Mouse (Mus musculus) forebrain, embryonic 11.5 days (tissue): ENCODE measurements around the gene Masp1. TPM values are rescaled to one million over a fixed set of nuclear protein-coding genes. Genes with fewer than 3 reads are reported as not detected.

Experiments used
- ATAC-seq: fragments of 200-750 bp; cut with Nextera tagmentation; replicated peaks from 2 replicates; pipeline ENCODE4 v1.8.0; 2017; ENCODE audit warnings: moderate TSS enrichment; ENCODE audit not compliant: low FRiP score
- DNase-seq: peaks from one replicate; pipeline ENCODE4 v3.0.0-alpha.2; 2017; ENCODE audit warnings: low spot score
- H3K27ac ChIP-seq: fragments of 300-500 bp; sonication (generic); 2 replicates; pipeline ENCODE4 v1.5.1; 2014; ENCODE audit warnings: low read depth, low read length
- H3K27me3 ChIP-seq: fragments of 300-500 bp; sonication (generic); 2 replicates; pipeline ENCODE4 v1.6.1; 2014; ENCODE audit warnings: mild to moderate bottlenecking, low read length, mixed read lengths; ENCODE audit not compliant: control insufficient read depth, insufficient read depth
- H3K36me3 ChIP-seq: fragments of 300-500 bp; sonication (generic); 2 replicates; pipeline ENCODE4 v1.6.1; 2014; ENCODE audit warnings: mild to moderate bottlenecking, low read length, moderate library complexity, mixed read lengths; ENCODE audit not compliant: control insufficient read depth, insufficient read depth
- H3K4me1 ChIP-seq: fragments of 300-500 bp; sonication (generic); replicated peaks from 2 replicates; pipeline ENCODE4 v1.6.1; 2014; ENCODE audit warnings: low read length, mixed read lengths; ENCODE audit not compliant: control insufficient read depth, insufficient read depth
- H3K4me2 ChIP-seq: fragments of 300-500 bp; sonication (generic); 2 replicates; pipeline ENCODE4 v1.6.1; 2014; ENCODE audit warnings: low read depth, mild to moderate bottlenecking, low read length, moderate library complexity, mixed read lengths; ENCODE audit not compliant: severe bottlenecking
- H3K4me3 ChIP-seq: fragments of 300-500 bp; sonication (generic); 2 replicates; pipeline ENCODE4 v1.5.1; 2014; ENCODE audit warnings: low read depth, low read length
- H3K9ac ChIP-seq: fragments of 300-500 bp; sonication (generic); 2 replicates; pipeline ENCODE4 v1.6.1; 2014; ENCODE audit warnings: low read length
- H3K9me3 ChIP-seq: fragments of 300-500 bp; sonication (generic); 2 replicates; pipeline ENCODE4 v1.6.1; 2016; ENCODE audit warnings: low read length, mixed read lengths; ENCODE audit not compliant: control insufficient read depth
- WGBS: fragments of 180-500 bp; shearing (Covaris S2); extraction: QIAGEN DNeasy Blood & Tissue Kit; methylation state at CpG from one replicate; pipeline ENCODE4 v1.1.7; 2014; 5-methylcytosine and 5-hydroxymethylcytosine counted together
- polyA plus RNA-seq: library from polyadenylated mRNA; unstranded; fragments of >200 nt; fragmentation: Nextera tagmentation; extraction: Ambion mirVana; gene quantifications from 2 replicates; pipeline ENCODE4 v1.2.1, GENCODE M21; 2014

The Masp1 gene
- polyA plus RNA-seq, 1 experiment from 2014 or later, result 19.5 TPM

- ATAC-seq (no peak), DNase-seq (no peak)
- Histone ChIP-seq H3K4me3 (no peak overlapping the region), H3K4me1 (no peaks in the 10 kb centered on the region), H3K36me3 (no peaks in the 10 kb centered on the region), H3K9me3 (no peaks in the 10 kb centered on the region), H3K4me2 (no peak overlapping the region), H3K27me3 (no peaks in the 10 kb centered on the region), H3K27ac (no peak overlapping the region), H3K9ac (no peak overlapping the region)
- WGBS, result 79% methylated on average over 12 of the region's 12 CpGs
Measured at GRCm38 (mm10) chr16:23437404-23438166, 83.0 kb downstream of the Masp1 start.

DNA sequence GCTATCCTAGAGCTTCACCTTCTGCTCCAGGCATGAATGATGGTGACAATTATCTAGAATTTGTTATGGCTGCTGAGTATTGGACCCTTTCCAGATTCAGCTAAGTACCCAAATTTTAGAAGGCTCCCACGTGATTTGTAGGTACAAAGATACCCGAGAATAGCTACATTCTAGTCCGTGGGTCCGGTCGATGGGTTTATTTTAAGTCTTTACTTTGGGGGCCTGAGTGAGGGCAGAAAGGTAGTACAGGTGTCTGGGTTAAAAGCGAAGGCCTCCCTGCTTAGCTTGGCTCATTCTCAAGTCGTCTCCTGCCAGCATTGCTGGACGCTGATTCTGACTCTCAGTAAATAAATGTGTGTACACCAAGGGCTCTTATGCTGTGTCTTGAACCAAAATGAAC is 90.6 kb downstream of the Masp1 start:
- no peak overlapping the region for H3K9ac ChIP-seq
- no peak overlapping the region for H3K4me3 ChIP-seq
- H3K36me3 ChIP-seq, result no peaks in the 10 kb centered on the region
- DNase-seq (no peak), ATAC-seq (no peak)
- H3K4me1 ChIP-seq, result no peaks in the 10 kb centered on the region
- no peaks in the 10 kb centered on the region for H3K9me3 ChIP-seq
- WGBS, result 92% methylated on average over 8 of the region's 8 CpGs
- no peak overlapping the region for H3K27ac ChIP-seq
- no peak overlapping the region for H3K4me2 ChIP-seq
- no peaks in the 10 kb centered on the region for H3K27me3 ChIP-seq

DNA sequence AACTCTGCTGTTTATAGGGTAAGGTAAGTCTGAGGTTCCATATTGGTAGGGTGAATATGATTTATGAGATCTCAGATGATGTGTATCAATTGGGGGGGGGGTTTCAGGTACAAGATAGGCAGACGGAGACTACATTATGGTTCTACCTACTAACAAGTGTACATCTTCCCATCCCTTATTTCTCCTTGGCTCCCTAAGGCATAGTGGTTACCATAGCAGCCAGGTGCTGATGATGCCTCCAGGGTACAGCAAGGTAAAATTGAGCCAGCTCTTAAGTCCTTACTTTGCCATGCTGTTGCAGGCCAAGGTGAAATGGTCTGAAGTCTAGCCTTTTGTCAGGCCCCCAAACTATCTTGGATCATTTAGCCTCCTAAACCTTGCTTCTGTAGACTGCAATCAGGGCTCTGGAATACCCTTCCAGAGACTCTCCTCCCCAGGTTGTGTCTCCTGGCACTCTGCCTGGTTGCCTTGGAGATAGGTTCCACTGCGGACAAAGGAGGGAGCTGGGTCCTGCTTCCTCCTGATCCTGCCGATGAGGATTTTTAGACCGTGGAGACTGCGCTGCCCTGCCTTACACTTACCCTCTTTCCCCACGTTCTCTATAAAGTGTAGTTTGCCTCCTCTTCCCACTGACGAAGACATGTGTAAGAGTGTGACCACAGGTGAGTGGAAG is 91.8 kb downstream of the Masp1 start, which contains the start of gene Rtp1:
TSS of gene Rtp1 (plus strand) at position 487 of the 673 bp plus-strand sequence.
- DNase-seq (no peak), ATAC-seq (no peak)
- no peak within 1 kb of the TSS for H3K27ac ChIP-seq
- H3K9me3 ChIP-seq, result no peaks in the 10 kb centered on the region
- H3K4me1 ChIP-seq, result no peaks in the 10 kb centered on the region
- no peak within 1 kb of the TSS for H3K4me2 ChIP-seq
- no peak within 1 kb of the TSS for H3K4me3 ChIP-seq
- H3K36me3 ChIP-seq, result no peaks in the 10 kb centered on the region
- H3K27me3 ChIP-seq, result no peaks in the 10 kb centered on the region
- 93% methylated on average over 7 of the region's 7 CpGs for WGBS
- H3K9ac ChIP-seq, result no peak within 1 kb of the TSS

DNA sequence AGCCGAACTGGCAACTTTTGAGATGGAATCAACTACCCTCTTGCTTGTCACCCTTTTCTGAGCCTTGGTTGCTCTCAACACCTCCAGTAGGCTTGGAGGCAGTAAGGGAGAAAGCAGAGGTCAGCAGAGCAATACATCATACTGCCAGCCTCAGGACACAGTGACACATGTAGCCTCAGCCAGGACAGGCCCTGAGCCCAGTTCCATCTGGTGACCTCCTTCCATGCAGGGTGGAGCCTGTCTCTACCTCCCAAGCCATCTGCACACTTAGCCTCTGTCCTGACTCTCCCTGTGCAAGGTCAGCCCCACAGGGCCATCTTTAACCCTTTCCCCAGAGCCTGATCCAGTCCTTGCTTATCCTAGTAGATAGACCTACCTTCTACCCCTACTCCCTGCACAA is 92.9 kb downstream of the Masp1 start:
- Histone ChIP-seq H3K27ac (no peak overlapping the region), H3K9ac (no peak overlapping the region), H3K4me2 (no peak overlapping the region), H3K27me3 (no peaks in the 10 kb centered on the region), H3K4me1 (no peaks in the 10 kb centered on the region), H3K36me3 (no peaks in the 10 kb centered on the region), H3K4me3 (no peak overlapping the region), H3K9me3 (no peaks in the 10 kb centered on the region)
- ATAC-seq, result no peak
- DNase-seq, result no peak
- 100% methylated on average over 1 of the region's 1 CpGs for WGBS

DNA sequence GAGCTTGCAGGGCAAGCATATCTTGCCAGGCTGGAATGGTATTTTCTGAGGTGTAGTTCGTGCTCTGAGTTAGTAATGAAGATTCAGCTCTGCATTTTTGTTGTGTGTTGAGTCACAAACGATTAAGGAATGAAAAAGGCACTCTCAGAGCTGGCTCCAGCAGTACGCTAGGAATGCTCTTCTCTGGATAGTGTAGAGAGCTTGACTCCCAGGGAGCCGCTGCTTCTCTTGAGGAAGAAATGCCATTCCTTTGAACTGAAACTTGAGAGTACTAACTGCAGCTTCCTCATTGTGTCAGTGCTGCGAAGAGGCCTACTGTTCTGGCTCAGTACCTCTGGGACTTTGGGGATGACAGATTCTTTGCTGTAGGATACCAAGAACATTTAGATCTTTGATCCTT is 96.8 kb downstream of the Masp1 start:
- Histone ChIP-seq H3K27ac (no peak overlapping the region), H3K9ac (no peak overlapping the region), H3K27me3 (no peaks in the 10 kb centered on the region), H3K4me2 (no peak overlapping the region), H3K4me1 (no peaks in the 10 kb centered on the region), H3K4me3 (no peak overlapping the region), H3K36me3 (no peaks in the 10 kb centered on the region), H3K9me3 (no peaks in the 10 kb centered on the region)
- WGBS, result 73% methylated on average over 5 of the region's 5 CpGs
- ATAC-seq, result no peak
- DNase-seq, result no peak

DNA sequence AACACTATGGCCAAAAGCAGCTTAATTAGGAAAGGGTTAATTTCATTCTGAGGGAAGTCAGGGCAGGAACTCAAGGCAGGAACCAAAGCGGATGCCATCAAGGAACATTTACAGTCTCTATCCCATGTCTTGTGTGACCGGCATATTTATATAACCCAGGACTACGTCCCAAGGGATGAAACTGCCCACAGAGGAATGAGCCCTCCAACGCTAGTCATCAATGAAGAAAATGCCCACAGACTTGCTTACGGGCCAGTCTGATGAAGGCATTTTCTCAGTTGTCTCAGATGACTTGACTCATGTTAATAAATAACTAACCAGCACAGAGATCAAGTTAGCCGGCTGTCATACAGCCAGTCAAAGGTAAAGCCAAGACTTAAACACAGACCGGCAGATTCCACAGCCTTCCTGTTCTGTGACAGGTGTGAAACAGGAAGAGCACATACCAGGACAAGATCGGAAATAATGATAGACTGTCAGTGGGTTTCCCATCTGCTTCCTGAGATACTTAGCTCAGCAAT is 101.0 kb downstream of the Masp1 start:
- no peak overlapping the region for H3K4me3 ChIP-seq
- 96% methylated on average over 8 of the region's 8 CpGs for WGBS

DNA sequence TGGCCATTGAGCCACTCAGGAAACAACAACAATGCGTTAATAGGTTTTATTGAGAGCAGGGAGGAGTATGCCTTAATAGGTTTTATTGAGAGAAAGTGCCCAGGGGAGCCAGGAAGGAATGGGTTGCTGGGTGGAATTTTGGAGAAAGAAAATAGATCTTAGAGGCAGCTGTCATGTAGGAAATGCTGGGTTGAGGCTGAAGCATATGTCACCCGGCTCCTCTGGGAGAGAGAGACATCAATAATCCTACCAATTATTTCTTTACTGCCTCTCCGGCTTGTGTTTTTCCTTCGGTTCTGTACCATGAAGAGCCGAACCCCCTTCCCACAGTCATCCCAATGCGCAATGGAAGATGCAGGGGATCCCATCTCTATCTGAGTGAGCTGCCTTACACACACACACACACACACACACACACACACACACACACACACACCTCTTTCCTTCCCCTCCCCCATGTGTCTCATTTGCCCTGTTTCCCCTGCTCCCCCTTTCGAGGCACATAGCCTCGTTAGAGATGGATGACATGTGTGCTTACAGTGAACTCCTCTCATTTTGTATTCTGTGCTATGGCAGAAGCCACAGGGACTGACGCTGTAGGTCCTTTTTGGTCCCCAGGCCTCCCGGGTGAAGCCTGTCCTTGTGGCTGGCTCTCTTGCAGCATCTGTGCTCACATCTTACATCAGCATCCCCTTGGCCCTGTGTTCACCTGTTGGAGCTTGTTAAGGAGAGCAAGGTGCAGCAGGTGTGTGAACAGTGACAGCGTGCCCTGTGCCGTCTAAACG is 103.0 kb downstream of the Masp1 start:
- no peak overlapping the region for H3K27ac ChIP-seq
- DNase-seq (no peak), ATAC-seq (no peak)
- no peak overlapping the region for H3K9ac ChIP-seq
- 0 out of 2 replicates have a peak, but pooled peaks cover 1% of the 10 kb centered on the region for H3K4me1 ChIP-seq
- H3K36me3 ChIP-seq, result no peaks in the 10 kb centered on the region
- 68% methylated on average over 13 of the region's 13 CpGs for WGBS
- no peak overlapping the region for H3K4me3 ChIP-seq
- no peaks in the 10 kb centered on the region for H3K27me3 ChIP-seq
- H3K4me2 ChIP-seq, result no peak overlapping the region
- no peaks in the 10 kb centered on the region for H3K9me3 ChIP-seq

More for the DNA sequence above, 101.0 kb downstream of the Masp1 start:
- H3K4me2 ChIP-seq, result no peak overlapping the region
- no peak for DNase-seq
- H3K27ac ChIP-seq, result no peak overlapping the region
- H3K36me3 ChIP-seq, result no peaks in the 10 kb centered on the region
- 0 out of 2 replicates have a peak, but pooled peaks cover 1% of the 10 kb centered on the region for H3K4me1 ChIP-seq
- H3K9me3 ChIP-seq, result no peaks in the 10 kb centered on the region
- no peak for ATAC-seq
- H3K9ac ChIP-seq, result no peak overlapping the region
- no peaks in the 10 kb centered on the region for H3K27me3 ChIP-seq

DNA sequence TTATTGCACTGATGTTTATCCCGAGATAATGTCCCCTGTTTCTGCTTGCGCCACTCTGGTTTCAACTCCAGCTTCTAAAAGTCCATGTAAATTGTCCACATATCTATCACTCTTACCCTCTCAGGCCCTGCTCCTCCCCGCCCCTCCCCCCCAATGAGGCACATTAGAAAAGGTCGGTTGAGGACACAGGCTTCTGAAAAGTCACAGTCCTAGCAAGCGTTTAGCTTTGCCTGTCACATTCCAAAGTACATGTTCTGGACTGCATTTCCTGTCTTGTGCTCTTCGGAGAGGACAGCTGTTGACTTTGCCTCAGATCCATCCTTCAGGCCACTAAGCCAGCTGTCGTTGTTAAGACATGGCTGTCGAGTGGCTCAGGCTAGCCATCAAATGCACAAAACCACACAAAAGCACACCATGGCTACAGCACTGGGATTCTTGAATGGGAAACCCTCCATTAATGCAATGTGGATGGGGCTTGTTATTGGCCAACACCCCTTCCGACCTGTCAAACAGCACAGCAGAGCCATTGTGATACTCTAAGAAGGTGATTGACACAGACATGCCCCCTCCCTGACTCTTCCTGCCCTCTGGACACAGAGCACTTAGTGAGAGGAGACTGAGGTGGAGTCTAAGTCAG is 103.8 kb downstream of the Masp1 start:
- H3K4me3 ChIP-seq, result no peak overlapping the region
- no peaks in the 10 kb centered on the region for H3K36me3 ChIP-seq
- 0 out of 2 replicates have a peak, but pooled peaks cover 1% of the 10 kb centered on the region for H3K4me1 ChIP-seq
- no peaks in the 10 kb centered on the region for H3K27me3 ChIP-seq
- 63% methylated on average over 9 of the region's 9 CpGs for WGBS
- no peak overlapping the region for H3K4me2 ChIP-seq
- no peak for ATAC-seq
- H3K9me3 ChIP-seq, result no peaks in the 10 kb centered on the region
- DNase-seq, result no peak
- no peak overlapping the region for H3K9ac ChIP-seq
- H3K27ac ChIP-seq, result no peak overlapping the region
